Mouse (Mus musculus) mouse embryonic stem cell (cell line): ENCODE results near the gene Lingo1.

Experiments used
- in situ Hi-C, 2 experiments: fragments of 300-500 bp; cut with MboI; formaldehyde crosslinking; loops; 1 replicate in 1 of 2; 3 replicates in 1 of 2; pipeline ENCODE4 v1.14.3; 2019 to 2020; ENCODE audit warnings: low sequenced_read_pairs in 2 of 2, low pct_unique_long_range_greater_than_20kb in 1 of 2, mixed read lengths in 1 of 2; ENCODE audit not compliant: unreplicated experiment in 1 of 2

The Lingo1 gene

DNA sequence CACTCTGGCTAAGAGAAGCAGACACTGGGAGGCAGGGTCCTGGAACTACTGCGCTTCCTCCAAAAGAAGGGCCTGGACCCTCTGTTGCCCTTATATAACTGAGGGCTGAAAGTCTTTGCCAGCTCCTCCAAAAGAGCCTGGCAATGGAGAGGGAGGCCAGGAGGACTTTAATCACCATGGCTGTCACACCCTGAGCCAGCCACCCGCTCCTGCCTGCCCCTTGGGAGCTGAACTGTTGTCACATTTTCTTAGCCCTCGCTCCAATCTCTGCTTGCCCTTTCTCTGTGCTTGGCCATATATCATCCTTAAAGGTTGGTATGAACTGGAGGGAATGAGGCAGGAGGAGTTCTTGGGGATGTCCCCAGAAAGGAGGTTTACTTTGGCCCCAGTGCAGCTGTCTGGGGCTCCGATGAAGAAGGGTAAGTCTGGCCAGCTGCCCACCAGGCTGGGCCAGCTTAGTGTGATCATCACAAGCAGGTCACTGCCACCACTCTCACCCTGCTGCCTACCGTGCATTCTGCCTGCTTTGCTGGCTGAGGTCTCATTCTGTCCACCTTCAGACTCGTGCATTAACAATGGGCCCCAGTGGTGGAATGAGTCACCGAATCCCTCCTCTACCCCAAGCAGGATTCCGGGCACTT is 204.9 kb downstream of the Lingo1 start:
- in situ Hi-C loops = no loop called here

GRCm38 (mm10) chr9:56589762-56590161 is 206.5 kb downstream of the Lingo1 start:
- in situ Hi-C loops = no loop called here

GRCm38 (mm10) chr9:56584043-56584424 is 212.2 kb downstream of the Lingo1 start:
- in situ Hi-C loops = no loop called here

- in situ Hi-C loops = no loop called here
These were observed 212.9 kb downstream of the Lingo1 start for GRCm38 (mm10) chr9:56583139-56584042.

DNA sequence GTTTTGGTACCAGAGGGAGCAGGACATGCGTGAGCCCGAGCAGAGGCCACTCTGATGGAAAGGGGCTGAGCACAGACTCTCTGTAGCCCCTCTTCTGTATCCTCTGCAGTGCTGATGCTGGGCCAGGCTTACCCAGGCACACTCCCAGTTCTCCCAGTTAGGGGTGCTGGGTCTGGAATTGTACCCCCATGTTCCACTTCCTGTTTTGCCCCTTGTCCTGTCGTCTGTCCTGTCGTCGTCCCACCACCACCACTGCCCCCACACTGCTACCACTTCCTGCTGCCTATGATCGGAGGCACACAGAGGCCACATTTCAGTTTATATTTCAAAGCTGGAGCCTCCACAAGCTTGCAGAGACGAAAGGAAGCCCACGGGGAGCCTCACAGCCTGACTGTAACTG is 213.6 kb downstream of the Lingo1 start:
- in situ Hi-C loops = no loop called here

DNA sequence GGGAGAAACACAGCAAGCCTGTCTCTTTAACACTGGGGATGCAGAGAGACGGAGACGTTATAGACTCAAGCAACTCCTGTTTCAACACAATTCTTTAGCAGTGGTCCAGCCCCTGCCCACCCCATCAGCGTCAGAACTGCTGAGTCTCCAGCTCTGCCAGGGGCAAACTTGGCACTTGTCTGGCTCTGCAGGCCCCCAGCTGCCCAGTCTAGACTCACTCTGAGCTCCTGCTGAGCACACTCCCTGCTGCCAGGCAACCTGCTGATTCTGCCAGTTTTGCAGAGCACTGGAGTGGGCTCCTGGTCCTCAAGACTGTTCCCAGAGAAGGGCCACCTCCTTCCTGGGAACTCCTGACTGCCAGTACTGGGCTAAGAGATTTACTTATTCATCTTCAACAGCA is 214.6 kb downstream of the Lingo1 start:
- in situ Hi-C loops = no loop called here

DNA sequence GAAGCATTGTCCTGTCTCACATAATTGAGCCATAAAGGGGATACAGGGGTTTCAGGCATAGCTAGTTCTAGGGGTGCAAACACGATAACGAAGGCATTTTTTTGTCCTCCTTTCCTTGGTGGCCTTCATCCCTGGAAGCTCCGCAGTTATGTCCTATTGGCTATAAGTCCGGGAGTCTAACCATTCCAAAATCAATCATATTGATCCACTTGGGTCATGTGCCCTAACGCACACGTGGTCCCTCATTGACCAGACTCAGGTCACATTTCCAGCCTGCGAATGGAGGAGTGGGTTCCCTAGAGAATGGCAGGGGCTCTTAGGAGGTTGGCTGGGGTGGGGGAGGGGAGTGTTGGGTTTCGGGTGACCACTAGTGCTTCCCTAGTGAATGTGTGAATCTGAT is 215.3 kb downstream of the Lingo1 start:
- in situ Hi-C loops = no loop called here

- in situ Hi-C loops = no loop called here
These were observed 216.2 kb downstream of the Lingo1 start for GRCm38 (mm10) chr9:56580101-56580500.

DNA sequence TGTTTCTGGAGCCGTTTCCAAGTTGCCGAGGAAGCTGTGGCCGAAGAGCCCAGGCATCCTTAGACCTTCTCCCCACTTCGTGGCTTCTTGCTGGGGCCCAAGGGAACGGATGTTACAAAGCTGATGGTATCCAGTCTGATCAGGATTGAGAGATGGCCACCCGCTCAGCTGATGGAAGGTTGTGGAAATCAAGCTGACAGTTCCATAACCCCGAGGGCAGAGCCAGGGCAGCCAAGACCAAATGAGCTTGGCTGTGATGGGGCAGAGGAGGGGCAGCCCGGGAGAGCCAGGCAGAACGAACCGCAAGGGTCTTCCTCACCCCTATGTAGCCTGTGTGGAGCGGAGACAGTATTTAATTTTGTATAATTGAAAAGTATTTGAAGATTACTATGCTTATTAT is 218.9 kb downstream of the Lingo1 start:
- in situ Hi-C loops = no loop called here

- in situ Hi-C loops = loop anchor here in 1 of 2 experiments (25.0 kb wide), 1 partner anchor 361 kb away; no protein-coding TSS in a partner anchor
These were observed 223.5 kb downstream of the Lingo1 start for GRCm38 (mm10) chr9:56572534-56573479.
